Mouse (Mus musculus) right cerebral cortex, postnatal 10 days (tissue): ENCODE measurements at regions not wholly inside any gene's neighbourhood (a gene's known extent, or its start where the extent isn't known, plus 50 kb on each side); places are given as distances from the start of the nearest gene placed in this dataset.

Source experiments
- DNase-seq, 2 experiments: peaks; one replicate each; pipeline ENCODE4 v3.0.0; 2021; ENCODE audit warnings: low spot score in 2 of 2

DNA sequence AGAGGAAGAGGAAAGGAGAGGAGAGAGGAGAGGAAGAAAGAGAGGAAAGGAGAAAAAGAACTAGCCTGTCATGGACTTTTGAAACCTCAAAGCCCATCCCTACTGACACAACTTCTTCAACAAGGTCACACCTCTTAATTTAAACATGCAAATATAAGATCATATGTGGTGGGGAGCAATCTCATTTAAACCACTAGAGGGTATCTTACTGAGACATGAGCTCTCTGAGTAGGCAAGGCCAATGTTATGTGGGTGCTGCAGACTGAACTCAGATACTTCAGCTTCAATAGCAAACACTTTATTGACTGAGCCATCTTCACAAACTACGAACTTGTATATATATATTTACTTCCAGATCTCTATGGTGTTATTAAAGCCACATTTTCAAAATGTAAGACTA is 156.9 kb downstream of the Mex3b start:
- no peak for DNase-seq

GRCm38 (mm10) chr7:83031101-83031500 is 164.0 kb downstream of the Mex3b start:
- DNase-seq, result no peak

- DNase-seq, result no peak
Measured at GRCm38 (mm10) chr7:83032025-83032424, 164.9 kb downstream of the Mex3b start.

GRCm38 (mm10) chr7:83032924-83033323 is 165.8 kb downstream of the Mex3b start:
- DNase-seq, result peak in 1 of 2 experiments; percentile 42

GRCm38 (mm10) chr7:83035190-83035589 is 168.1 kb downstream of the Mex3b start:
- DNase-seq, result no peak

DNA sequence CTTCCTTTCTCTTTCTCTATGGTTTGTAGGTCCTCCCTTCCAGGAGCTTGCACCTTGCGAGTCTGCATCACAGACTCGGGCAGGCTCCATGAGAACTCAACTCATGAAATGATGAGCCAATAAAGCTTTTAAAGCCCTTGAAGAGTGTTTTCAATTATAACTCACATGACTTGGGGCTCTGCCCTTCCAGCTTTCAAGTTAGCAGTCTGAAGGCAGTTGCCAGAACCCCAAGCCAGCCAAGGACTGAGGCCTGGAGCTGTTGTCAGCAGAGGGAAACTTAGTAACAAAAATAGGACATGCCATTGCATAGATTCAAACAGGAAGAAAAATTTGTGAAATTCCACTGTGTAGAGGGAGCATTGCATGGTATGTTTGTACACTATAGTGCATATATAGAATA is 169.3 kb downstream of the Mex3b start:
- peak; percentile 47 to 59 for DNase-seq

GRCm38 (mm10) chr7:83037100-83037499 is 170.0 kb downstream of the Mex3b start:
- DNase-seq, result no peak

DNA sequence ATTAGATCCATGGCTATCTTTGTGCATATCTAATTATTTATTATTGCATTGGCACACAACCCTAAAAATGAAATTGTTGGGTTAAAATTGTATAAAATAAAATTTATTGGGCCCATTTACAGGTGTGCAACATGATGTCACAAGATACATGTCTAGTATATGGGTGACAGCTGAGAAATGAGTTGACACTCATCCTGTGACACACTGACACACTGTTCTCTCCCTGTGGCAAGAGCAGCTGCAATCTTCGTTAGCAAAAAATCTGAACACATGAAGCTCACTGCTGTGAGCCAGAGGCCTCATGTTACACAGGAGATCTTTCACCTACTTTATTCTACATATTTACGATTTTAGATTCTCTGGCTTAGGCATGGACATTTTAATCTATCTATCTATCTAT is 170.6 kb downstream of the Mex3b start:
- no peak for DNase-seq

- DNase-seq, result no peak
Measured at GRCm38 (mm10) chr7:83043746-83044145, 176.6 kb downstream of the Mex3b start.

DNA sequence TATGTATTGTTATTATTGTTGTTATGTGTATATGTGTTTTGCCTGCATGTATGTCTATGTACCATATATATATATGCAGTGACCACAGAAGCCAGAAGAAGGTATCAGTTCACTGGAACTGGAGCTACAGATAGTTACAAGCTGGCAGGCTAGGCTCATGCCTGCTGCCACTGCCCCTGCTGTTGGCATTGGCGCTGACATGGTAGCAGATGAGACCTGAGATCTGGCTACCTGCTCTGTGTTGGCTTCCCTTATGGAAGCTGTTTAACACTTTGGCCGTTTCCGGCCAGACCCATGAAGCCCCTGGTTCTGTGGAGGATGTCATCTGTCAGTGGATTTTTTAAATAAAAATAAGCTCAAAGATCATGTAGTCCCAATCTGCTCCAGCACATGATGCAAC is 178.1 kb downstream of the Mex3b start:
- no peak for DNase-seq

- DNase-seq, result no peak
Measured at GRCm38 (mm10) chr7:83050011-83050410, 182.9 kb downstream of the Mex3b start.

DNA sequence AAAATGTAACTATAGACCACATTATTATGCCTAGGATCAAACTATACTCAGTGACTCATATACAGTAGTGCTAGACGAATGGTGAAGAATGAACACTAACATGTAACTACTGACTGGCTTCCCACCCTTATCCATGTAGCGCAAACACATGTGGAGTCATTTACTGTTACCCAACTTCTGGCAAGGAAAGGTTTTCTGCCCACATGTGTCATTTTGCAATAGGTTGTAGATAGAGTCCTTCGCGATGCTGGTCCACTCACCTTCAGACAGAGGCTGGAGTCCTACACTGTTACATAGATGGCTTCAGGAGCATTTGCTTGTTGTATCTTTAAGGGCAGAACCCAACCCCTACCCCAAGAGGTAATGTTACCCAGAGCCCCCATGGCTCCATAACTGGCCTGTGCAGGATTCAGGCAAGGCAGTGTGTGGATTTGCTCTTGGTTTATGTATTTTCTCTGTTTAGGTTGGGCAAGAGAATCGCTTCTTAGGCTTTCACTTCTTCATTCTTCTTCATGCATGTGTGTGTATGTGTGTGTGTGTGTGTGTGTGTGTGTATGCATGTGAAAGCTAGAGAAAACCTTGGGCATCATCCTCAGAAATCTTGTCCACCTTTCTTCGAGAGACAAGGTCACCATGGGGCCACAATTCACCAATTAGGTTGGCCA is 183.8 kb downstream of the Mex3b start:
- no peak for DNase-seq

DNA sequence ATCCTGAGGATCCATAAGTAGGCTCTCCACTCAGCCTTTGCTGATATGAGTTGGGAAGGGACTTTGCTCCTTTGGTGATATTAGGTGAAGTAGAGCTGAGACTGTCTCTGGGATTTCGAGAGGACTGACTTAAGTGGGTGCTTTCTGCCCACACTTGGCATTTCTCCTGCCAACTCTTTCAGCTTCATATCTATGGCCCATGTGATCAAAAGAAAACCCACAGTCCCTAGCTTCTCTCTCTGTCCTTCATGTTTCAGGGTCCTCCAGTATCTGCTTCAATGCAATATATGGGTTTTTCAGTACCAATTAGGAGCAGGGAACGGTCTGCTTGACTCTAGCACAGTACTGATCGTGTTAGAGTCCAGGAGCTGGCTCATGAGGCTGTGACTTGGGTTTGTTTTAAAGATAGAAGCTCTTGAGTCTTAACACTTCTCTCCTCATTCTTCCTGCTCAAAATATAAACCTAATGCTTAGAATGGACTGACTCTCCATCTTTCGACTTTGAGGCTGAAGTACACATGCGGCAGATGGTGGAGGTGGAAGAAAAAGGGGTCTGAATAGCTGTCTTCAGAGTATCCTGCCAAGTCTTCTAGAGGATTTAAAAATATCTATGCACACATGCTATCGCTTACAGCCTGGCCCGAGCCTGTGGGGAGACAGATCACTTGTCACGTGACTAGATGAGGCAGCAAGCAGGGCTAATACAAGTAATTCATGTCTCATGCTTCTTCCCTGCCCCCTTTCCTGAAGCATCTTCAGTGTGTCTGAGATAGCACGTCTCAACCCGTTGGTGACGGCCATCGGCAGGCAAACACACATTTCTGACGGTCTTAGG is 189.2 kb downstream of the Mex3b start:
- DNase-seq, result peak; percentile 63 to 83

- no peak for DNase-seq
Measured at GRCm38 (mm10) chr7:83060318-83060717, 193.2 kb downstream of the Mex3b start.

DNA sequence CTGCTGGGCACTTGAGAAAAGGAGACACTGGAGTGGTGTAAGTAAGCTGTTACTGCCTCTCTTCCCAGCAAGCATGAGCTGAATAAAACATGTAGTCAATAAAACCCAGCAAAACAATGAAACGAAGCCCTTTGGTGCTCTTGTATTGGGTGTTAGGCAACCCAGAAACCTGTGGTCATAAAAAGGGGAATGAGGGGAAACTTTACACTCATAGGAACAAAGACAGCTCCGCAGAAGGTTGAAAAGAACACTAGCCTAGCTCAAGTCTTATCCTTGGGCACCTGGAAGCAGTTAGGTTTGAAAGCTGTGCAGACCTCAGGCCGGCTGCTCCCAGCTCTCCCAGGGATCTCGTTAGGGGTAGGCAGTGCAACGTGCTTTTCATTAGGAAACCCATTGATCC is 193.6 kb downstream of the Mex3b start:
- no peak for DNase-seq

DNA sequence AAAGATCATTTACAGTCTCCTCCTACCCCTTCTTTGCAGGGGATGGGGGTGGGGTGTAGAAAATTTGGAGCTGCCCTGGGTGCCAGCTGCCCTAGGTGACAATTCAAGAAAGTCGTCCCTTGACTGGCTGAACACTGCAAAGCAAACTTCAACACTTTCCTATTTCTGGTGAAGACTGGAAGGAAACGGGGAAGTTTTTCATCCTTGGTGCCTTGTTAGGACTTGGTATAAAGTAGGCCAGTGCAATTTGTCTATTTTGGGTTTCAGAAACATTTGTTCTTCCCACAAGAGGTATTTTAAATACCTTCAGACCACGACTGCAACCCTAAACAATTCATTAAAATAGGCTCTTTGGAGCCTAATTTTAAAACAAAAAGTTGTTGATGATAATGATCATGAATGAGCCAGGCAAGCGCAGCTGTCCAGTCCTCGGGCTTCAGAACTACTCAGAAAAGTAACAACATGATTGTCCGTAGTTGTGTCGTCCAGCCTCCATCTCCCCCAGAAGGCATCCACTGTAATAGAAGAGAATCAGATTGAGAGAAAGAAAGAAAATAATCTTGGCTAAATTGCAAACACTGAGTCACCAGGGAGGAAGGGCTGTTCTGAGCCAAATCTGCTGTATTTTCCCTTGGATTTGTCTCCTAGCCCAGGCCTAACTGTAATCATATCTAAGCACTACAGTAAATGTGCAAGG is 194.2 kb downstream of the Mex3b start:
- no peak for DNase-seq

DNA sequence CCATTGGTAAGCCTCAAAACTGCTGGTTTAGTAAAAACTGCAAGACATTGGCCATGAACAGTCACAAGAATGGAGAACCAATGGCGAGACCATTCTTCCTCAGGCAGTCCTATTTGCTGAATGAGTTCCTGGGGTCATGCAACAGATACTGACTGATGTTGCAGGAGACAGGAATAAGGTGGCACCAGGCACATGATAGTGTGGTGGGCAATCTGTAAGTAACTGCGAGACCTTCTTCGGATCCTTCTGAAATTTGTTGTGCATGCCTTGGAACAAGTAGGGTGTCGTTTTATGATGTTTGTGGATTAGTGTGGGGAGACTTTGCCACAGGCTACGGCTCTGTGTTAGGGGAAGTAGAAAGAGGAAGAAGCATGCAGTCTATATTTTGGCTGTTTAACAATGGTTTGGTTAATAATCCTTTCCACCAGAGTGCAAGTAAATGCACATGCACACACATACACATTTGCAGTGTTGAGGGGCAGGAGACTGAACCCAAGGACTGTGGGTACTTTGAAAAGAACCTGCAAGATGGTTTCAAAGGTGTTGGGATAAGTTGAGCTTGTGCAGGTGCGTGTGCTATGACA is 194.9 kb downstream of the Mex3b start:
- DNase-seq, result no peak

GRCm38 (mm10) chr7:83063559-83063958 is 196.4 kb downstream of the Mex3b start:
- DNase-seq, result no peak

DNA sequence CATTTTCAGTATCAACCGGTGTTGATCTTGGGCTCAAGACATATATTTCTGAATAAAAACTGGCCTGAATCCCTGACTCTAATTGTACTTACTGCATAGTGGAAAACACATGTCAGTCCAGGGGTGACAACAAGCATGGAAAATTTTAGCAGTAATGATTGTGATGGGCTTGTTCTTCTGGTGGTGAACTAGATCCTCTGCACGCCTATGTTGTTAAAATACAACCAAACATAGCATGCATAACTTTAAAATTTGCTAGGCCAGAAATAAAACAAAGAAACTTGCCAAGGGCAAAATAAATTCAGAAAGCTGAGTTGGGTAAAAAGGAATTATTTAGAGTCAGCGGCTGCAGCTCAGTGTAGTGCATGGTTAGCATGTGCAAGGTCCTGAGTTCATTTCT is 198.2 kb downstream of the Mex3b start:
- DNase-seq, result no peak

DNA sequence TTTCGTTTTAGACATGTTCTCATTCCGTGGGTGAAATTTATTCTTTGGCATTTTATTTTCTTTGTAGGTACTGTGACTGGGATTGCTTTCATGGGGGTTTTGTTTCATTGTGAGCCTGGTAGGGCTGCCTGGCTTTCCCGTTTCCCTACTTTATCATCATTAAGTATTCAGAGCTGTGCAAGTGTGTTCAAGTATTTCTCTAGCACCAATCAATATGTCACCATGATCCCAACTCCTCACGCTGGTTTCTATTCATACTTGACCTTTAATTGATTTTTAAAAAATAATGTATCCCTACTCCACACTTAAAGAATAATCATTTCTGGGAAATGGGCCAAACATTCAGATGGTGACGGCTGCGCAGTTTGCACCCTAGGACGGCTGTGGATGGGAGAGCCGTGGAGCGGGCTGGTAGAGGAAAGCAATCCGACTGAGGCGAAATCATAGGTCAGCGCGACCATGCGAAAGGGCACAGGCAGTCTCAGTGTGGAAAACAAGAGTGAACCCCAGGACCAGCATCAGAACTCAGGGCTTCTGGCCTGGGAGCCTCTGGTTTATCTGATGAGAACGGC is 207.4 kb downstream of the Mex3b start:
- peak in 1 of 2 experiments; percentile 28 for DNase-seq

DNA sequence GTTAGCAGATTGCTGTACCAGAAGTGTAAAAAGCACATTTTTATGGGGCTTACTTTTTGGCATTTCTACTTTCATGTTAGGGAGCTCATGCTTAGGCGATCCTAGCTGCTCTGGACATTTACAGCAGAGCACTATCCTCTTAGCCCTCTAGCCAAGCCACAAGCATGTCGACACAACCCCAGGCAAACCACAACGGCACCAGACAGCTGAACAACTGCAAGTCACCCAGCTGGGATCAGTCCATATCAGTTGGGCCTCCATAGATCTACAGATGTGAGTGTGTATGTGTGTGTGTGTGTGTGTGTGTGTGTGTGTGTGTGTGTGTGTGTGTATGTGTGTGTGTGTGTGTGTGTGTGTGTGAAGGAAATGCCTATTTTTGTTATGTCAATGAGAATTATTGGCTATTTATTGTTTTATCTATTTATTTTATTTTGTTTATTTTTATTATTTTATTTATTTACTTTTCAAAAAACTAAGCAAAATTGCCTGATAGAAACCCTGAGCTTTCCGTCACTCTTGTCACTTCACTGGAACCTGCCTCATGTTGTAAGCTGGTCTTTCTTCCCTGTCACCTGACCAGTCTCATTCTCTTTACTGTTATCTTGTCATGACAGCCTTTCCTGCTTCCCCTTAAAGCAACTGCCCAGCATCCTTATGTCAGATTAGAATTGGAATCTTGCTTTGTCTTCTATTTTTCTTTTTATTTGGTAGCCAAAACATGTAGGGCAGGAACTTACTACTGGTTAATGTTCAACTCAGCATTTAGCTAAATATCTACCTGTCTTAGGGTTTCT is 208.2 kb downstream of the Mex3b start:
- peak in 1 of 2 experiments; percentile 5 for DNase-seq
